Mouse (Mus musculus): ENCODE data around the gene Coa5. TPM values are rescaled to one million over a fixed set of nuclear protein-coding genes. Genes with fewer than 3 reads are reported as not detected.

Coa5 gene
- 171 TPM for polyA plus RNA-seq (2014; fragmentation: Illumina TruSeq; extraction: RNeasy Lipid Tissue Mini Kit (QIAGEN cat#74804); ENCODE audit: low read depth, low replicate concordance)

GRCm38 (mm10) chr1:37429366-37430296 is at the start of gene Coa5, which contains the start of gene Unc50:
Gene Coa5 (minus strand): TSS chr1:37430103.
Gene Unc50 (plus strand): TSS chr1:37430139.

Other genes with a start within 250 kb of the Coa5 start
- gene Cnga3, start 215.7 kb downstream of the Coa5 start, polyA plus RNA-seq (2014; fragmentation: Illumina TruSeq; extraction: RNeasy Lipid Tissue Mini Kit (QIAGEN cat#74804); ENCODE audit: low read depth, low replicate concordance), result not detected
- gene Inpp4a, start 130.2 kb downstream of the Coa5 start, polyA plus RNA-seq (2014; fragmentation: Illumina TruSeq; extraction: RNeasy Lipid Tissue Mini Kit (QIAGEN cat#74804); ENCODE audit: low read depth, low replicate concordance), result 4.4 TPM
- gene Unc50, start within 50 bp of the Coa5 start, polyA plus RNA-seq (2014; fragmentation: Illumina TruSeq; extraction: RNeasy Lipid Tissue Mini Kit (QIAGEN cat#74804); ENCODE audit: low read depth, low replicate concordance), result 64.9 TPM
- gene Mgat4a, start 110.9 kb upstream of the Coa5 start, polyA plus RNA-seq (2014; fragmentation: Illumina TruSeq; extraction: RNeasy Lipid Tissue Mini Kit (QIAGEN cat#74804); ENCODE audit: low read depth, low replicate concordance), result 77.2 TPM

Measured in kidney, adult 10 weeks (tissue).